Mouse (Mus musculus): ENCODE data around the gene Foxn2.

- TF ChIP-seq CTCF (conservative IDR thresholded peaks at IDR 0.05; ENCODE audit: insufficient read depth, insufficient read length, low read depth, low read length) (no peak), POLR2A (IDR thresholded peaks at IDR 0.05; ENCODE audit: low read depth, low read length) (no peak)
Measured at GRCm38 (mm10) chr17:88437391-88437790, 3.1 kb upstream of the Foxn2 start.
